Mouse (Mus musculus) ES-Bruce4 (cell line): ENCODE measurements around the gene Gpr18. TPM values are rescaled to one million over a fixed set of nuclear protein-coding genes. Genes with fewer than 3 reads are reported as not detected.

Source experiments
- H3K27ac ChIP-seq: 2 replicates; pipeline ENCODE4 v1.5.1; 2012; ENCODE audit warnings: low read length, inconsistent platforms; ENCODE audit not compliant: insufficient read depth
- H3K27me3 ChIP-seq: 2 replicates; pipeline ENCODE4 v1.6.1; 2012; ENCODE audit warnings: mild to moderate bottlenecking, low read length, inconsistent platforms; ENCODE audit not compliant: control insufficient read depth, poor library complexity, insufficient read depth, severe bottlenecking
- H3K36me3 ChIP-seq: 2 replicates; pipeline ENCODE4 v1.6.1; 2012; ENCODE audit warnings: inconsistent platforms, mild to moderate bottlenecking, low read length, moderate library complexity; ENCODE audit not compliant: control insufficient read depth, poor library complexity, insufficient read depth, severe bottlenecking
- H3K4me1 ChIP-seq: one replicate; pipeline ENCODE4 v1.8.1; 2011; ENCODE audit warnings: low read length; ENCODE audit not compliant: control insufficient read depth, insufficient read depth
- H3K4me3 ChIP-seq: 2 replicates; pipeline ENCODE4 v1.5.1; 2011; ENCODE audit warnings: low read depth, mild to moderate bottlenecking, low read length
- H3K9ac ChIP-seq: 2 replicates; pipeline ENCODE4 v1.6.1; 2012; ENCODE audit warnings: low read depth, mild to moderate bottlenecking, inconsistent platforms; ENCODE audit not compliant: poor library complexity, severe bottlenecking
- H3K9me3 ChIP-seq: replicated peaks from 2 replicates; pipeline ENCODE4 v1.6.1; 2012; ENCODE audit warnings: mild to moderate bottlenecking, low read length, inconsistent platforms; ENCODE audit not compliant: control insufficient read depth, poor library complexity, insufficient read depth, severe bottlenecking
- CTCF ChIP-seq: IDR thresholded peaks from one replicate; pipeline ENCODE4 v1.8.1; 2011; ENCODE audit warnings: low read depth, low read length
- EP300 ChIP-seq: IDR thresholded peaks from 2 replicates; pipeline ENCODE4 v1.6.1; 2011; ENCODE audit warnings: low read depth, low read length; ENCODE audit not compliant: insufficient read depth
- POLR2A ChIP-seq: IDR thresholded peaks from one replicate; pipeline ENCODE4 v1.8.1; 2011; ENCODE audit warnings: low read length; ENCODE audit not compliant: insufficient read depth
- polyA plus RNA-seq: library from polyadenylated mRNA; stranded (reverse); fragments of >200 nt; gene quantifications from 2 replicates; pipeline ENCODE4 v1.2.4, GENCODE M21; 2011; ENCODE audit warnings: low read depth; ENCODE audit not compliant: missing spikeins, insufficient read depth, insufficient read length

Gene Gpr18
- polyA plus RNA-seq, 1 experiment: not detected

- TF ChIP-seq POLR2A: no peak
- TF ChIP-seq EP300: no peak
- no peak for TF ChIP-seq CTCF
- no peak overlapping the region for H3K9ac ChIP-seq
- H3K27me3 ChIP-seq: no peaks in the 10 kb centered on the region
- H3K4me3 ChIP-seq: no peak overlapping the region
- no peaks in the 10 kb centered on the region for H3K36me3 ChIP-seq
- H3K4me1 ChIP-seq: no peaks in the 10 kb centered on the region
- no peaks in the 10 kb centered on the region for H3K9me3 ChIP-seq
- no peak overlapping the region for H3K27ac ChIP-seq
Observed at GRCm38 (mm10) chr14:121961496-121962127, 46.0 kb upstream of the Gpr18 start.

- no peaks in the 10 kb centered on the region for H3K27me3 ChIP-seq
- H3K9me3 ChIP-seq: no peaks in the 10 kb centered on the region
- H3K4me1 ChIP-seq: no peaks in the 10 kb centered on the region
- H3K36me3 ChIP-seq: no peaks in the 10 kb centered on the region
- no peak overlapping the region for H3K9ac ChIP-seq
- no peak overlapping the region for H3K27ac ChIP-seq
- no peak overlapping the region for H3K4me3 ChIP-seq
- TF ChIP-seq EP300: no peak
- TF ChIP-seq CTCF: no peak
- TF ChIP-seq POLR2A: no peak
Observed at GRCm38 (mm10) chr14:121960997-121961396, 45.4 kb upstream of the Gpr18 start.

GRCm38 (mm10) chr14:121960531-121960930 lies 45.0 kb upstream of the Gpr18 start:
- no peak for TF ChIP-seq POLR2A
- TF ChIP-seq EP300: no peak
- no peak for TF ChIP-seq CTCF
- no peaks in the 10 kb centered on the region for H3K9me3 ChIP-seq

GRCm38 (mm10) chr14:121960031-121960430 lies 44.5 kb upstream of the Gpr18 start:
- no peaks in the 10 kb centered on the region for H3K36me3 ChIP-seq
- no peak overlapping the region for H3K27ac ChIP-seq
- no peak overlapping the region for H3K4me3 ChIP-seq
- no peaks in the 10 kb centered on the region for H3K4me1 ChIP-seq
- H3K9me3 ChIP-seq: no peaks in the 10 kb centered on the region
- H3K27me3 ChIP-seq: no peaks in the 10 kb centered on the region
- no peak for TF ChIP-seq POLR2A
- no peak for TF ChIP-seq CTCF
- TF ChIP-seq EP300: no peak
- H3K9ac ChIP-seq: no peak overlapping the region

More at GRCm38 (mm10) chr14:121960531-121960930, 45.0 kb upstream of the Gpr18 start:
- H3K36me3 ChIP-seq: no peaks in the 10 kb centered on the region
- H3K27ac ChIP-seq: no peak overlapping the region
- no peaks in the 10 kb centered on the region for H3K27me3 ChIP-seq
- no peak overlapping the region for H3K4me3 ChIP-seq
- H3K9ac ChIP-seq: no peak overlapping the region
- H3K4me1 ChIP-seq: no peaks in the 10 kb centered on the region

GRCm38 (mm10) chr14:121959538-121959980 lies 44.0 kb upstream of the Gpr18 start:
- H3K27ac ChIP-seq: no peak overlapping the region
- no peaks in the 10 kb centered on the region for H3K4me1 ChIP-seq
- H3K27me3 ChIP-seq: no peaks in the 10 kb centered on the region
- no peaks in the 10 kb centered on the region for H3K36me3 ChIP-seq
- TF ChIP-seq EP300 (no peak), CTCF (no peak), POLR2A (no peak)
- no peaks in the 10 kb centered on the region for H3K9me3 ChIP-seq
- H3K9ac ChIP-seq: no peak overlapping the region
- H3K4me3 ChIP-seq: no peak overlapping the region

GRCm38 (mm10) chr14:121958751-121959537 lies 43.4 kb upstream of the Gpr18 start:
- Histone ChIP-seq H3K9me3 (no peaks in the 10 kb centered on the region), H3K27ac (no peak overlapping the region), H3K27me3 (no peaks in the 10 kb centered on the region), H3K36me3 (no peaks in the 10 kb centered on the region), H3K4me1 (no peaks in the 10 kb centered on the region), H3K4me3 (no peak overlapping the region), H3K9ac (no peak overlapping the region)
- no peak for TF ChIP-seq CTCF
- TF ChIP-seq POLR2A: no peak
- TF ChIP-seq EP300: no peak
